Mouse (Mus musculus): Measurements from ENCODE around the gene Rcor2.

Rcor2 gene

GRCm38 (mm10) chr19:7267091-7267741 is at the start of gene Rcor2:
Gene Rcor2 (plus strand): TSS chr19:7267325.
- peak; percentile 84 to 90 for DNase-seq (ENCODE audit: inconsistent age in 2 of 2, low spot score in 1 of 2)

DNA sequence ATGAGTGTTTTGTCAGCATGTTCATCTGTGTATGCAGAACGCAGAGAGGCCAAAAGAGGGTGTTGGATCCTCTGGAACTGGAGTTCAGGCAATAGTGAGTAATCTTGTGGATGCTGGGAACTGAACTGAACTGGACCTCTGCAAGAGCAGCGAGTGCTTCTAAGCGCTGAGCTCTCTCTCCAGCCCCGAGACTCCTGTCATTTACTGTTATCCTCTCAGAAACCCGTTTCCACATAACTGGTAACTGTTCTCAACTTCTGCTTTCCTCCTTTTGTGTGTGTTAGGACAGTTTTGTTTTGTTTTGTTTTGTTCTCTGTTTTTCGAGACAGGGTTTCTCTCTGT is 49.2 kb upstream of the Rcor2 start:
- DNase-seq (ENCODE audit: inconsistent age in 2 of 2, low spot score in 1 of 2) = no peak

- DNase-seq (ENCODE audit: inconsistent age in 2 of 2, low spot score in 1 of 2) = no peak
Measured at GRCm38 (mm10) chr19:7218753-7219152, 48.4 kb upstream of the Rcor2 start.

DNA sequence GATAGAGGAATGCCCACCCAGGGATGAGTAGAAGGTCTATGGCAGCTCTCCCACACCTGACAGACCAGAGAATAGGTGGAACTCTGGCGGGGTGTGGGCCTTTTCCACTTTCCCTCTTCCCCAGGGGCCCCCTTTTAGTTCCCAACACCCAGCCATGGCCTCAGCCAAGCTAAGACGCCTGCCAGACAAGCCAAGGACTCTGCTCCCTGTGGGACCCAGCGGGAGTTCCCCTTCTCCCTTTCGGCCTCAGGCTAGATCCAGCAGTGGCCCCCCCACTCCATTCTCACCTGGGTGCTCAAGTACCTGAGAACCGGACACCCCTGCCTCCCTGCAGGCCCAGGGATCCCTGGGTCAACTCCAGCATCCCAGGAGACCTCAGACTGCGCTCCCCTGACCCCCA is 44.9 kb upstream of the Rcor2 start:
- DNase-seq (ENCODE audit: inconsistent age in 2 of 2, low spot score in 1 of 2) = peak in 1 of 2 experiments; percentile 45

- DNase-seq (ENCODE audit: inconsistent age in 2 of 2, low spot score in 1 of 2) = no peak
Measured at GRCm38 (mm10) chr19:7223488-7223887, 43.6 kb upstream of the Rcor2 start.

GRCm38 (mm10) chr19:7224253-7224652 is 42.9 kb upstream of the Rcor2 start:
- no peak for DNase-seq (ENCODE audit: inconsistent age in 2 of 2, low spot score in 1 of 2)

GRCm38 (mm10) chr19:7225096-7225690 is 41.9 kb upstream of the Rcor2 start:
- peak in 1 of 2 experiments; percentile 37 for DNase-seq (ENCODE audit: inconsistent age in 2 of 2, low spot score in 1 of 2)

- peak in 1 of 2 experiments; percentile 41 for DNase-seq (ENCODE audit: inconsistent age in 2 of 2, low spot score in 1 of 2)
Measured at GRCm38 (mm10) chr19:7226511-7226914, 40.6 kb upstream of the Rcor2 start.

GRCm38 (mm10) chr19:7234537-7235221 is 32.4 kb upstream of the Rcor2 start:
- DNase-seq (ENCODE audit: inconsistent age in 2 of 2, low spot score in 1 of 2) = peak; percentile 83 to 93

DNA sequence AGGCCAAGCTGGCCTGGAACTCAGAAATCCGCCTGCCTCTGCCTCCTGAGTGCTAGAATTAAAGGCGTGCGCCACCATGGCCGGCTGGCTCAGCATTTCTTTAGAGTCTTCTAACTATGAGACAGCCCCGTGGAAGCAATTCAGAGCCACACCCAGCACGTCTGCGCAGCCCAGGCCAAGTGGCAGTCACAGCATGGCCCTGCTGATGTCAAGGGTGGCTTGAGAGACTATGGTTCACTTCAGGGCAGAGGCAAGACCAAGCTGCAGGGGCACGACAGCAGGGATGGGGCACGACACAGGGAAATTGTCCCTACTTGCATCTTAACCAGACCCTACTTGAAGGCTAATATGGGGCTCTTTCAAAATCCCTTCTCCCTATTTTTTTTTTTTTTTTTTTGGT is 31.7 kb upstream of the Rcor2 start:
- no peak for DNase-seq (ENCODE audit: inconsistent age in 2 of 2, low spot score in 1 of 2)

DNA sequence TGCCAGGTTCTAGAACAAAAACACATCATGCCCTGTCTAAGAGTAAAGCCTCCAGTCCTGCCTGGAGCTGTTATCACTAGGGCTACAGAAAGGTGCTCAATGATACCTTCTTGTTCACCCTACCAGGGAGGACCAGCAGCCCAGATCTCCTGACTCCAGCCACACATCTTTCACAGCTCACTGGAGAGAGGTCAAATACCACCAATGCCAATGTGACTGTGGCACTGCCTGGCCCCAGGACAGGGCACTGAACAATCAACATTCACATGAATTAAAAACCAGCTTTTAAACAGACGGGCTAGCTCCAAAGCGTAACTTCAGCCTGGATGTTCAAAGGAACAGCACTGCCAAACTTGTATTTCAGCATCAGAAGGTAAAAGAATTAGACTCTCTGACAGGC is 31.1 kb upstream of the Rcor2 start:
- DNase-seq (ENCODE audit: inconsistent age in 2 of 2, low spot score in 1 of 2) = no peak

- DNase-seq (ENCODE audit: inconsistent age in 2 of 2, low spot score in 1 of 2) = no peak
Measured at GRCm38 (mm10) chr19:7236742-7237141, 30.4 kb upstream of the Rcor2 start.

GRCm38 (mm10) chr19:7239574-7239973 is 27.6 kb upstream of the Rcor2 start:
- DNase-seq (ENCODE audit: inconsistent age in 2 of 2, low spot score in 1 of 2) = peak in 1 of 2 experiments; percentile 27

- peak in 1 of 2 experiments; percentile 69 for DNase-seq (ENCODE audit: inconsistent age in 2 of 2, low spot score in 1 of 2)
Measured at GRCm38 (mm10) chr19:7240291-7240690, 26.8 kb upstream of the Rcor2 start.

- peak; percentile 95 to 96 for DNase-seq (ENCODE audit: inconsistent age in 2 of 2, low spot score in 1 of 2)
Measured at GRCm38 (mm10) chr19:7240782-7241690, 26.1 kb upstream of the Rcor2 start, which contains the start of gene Naa40. Gene Naa40 (minus strand): TSS chr19:7241183.

DNA sequence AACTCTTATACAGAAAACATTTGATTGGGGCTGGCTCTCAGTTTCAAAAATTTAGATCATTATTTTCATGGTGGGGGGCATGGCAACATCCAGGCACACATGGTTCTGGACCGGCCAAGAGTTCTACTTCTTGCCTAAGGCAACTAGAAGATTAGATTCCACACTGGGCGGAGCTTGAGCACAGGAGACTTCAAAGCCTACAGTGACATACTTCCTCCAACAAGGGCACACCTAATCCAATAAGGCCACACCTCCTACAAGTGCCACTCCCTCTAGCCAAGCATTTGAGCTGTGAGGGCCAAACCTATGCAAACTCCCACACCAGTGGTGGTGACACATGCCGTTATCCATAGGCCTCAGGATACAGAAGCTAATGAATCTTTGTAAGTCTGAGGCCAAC is 21.1 kb upstream of the Rcor2 start:
- DNase-seq (ENCODE audit: inconsistent age in 2 of 2, low spot score in 1 of 2) = no peak

DNA sequence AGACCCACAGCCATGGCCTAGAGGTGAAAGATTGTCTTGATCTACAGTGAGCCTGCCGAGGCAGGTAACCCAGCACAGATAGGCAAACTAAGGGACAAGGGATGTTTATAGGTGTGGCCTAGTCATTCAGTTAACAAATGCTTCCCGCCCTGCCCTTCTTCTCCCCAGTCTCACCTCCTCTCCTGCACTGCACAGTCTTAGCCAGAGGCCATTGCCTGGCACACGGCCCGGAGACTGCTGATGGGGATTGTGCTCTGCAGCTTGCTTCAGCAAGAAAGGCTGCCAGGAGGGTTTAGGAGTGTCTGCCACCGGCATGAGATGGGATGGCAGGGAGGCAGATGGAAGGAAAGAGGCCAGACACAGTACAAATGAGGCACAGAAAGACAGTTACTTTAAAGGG is 9.2 kb upstream of the Rcor2 start:
- DNase-seq (ENCODE audit: inconsistent age in 2 of 2, low spot score in 1 of 2) = no peak

DNA sequence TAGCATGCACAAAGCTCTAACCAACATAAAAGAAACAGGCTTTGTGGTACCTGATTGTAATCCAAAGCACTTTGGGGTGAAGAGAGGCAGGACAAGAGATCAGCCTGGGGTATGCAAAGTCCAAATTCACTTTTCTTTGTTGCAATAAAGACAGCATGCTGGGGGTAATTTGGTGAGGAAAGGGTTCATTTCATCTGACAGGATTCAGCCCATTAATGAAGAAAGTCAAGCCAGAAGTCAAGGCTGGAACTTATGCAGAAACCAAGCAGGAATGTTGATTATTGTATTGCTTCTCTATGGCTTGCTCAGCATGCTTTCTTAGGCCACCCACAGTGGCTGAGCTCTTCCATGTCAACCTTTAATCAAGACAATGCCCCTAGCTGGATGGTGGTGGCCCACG is 5.6 kb upstream of the Rcor2 start:
- no peak for DNase-seq (ENCODE audit: inconsistent age in 2 of 2, low spot score in 1 of 2)

DNA sequence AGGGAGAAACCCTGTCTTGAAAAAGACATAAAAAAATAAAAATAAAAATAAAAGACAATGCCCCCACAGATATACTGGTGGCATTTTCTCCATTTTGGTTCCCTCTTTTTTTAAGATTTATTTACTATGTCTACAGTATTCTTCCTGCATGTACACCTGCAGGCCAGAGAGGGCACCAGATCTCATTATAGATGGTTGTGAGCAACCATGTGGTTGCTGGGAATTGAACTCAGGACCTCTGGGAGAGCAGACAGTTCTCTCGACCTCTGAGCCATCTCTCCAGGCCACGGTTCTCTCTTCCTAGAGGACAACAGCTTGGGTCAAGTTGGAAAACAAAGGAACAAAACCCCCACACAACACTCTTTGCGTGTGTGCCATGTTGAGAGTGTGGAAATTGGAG is 5.2 kb upstream of the Rcor2 start:
- no peak for DNase-seq (ENCODE audit: inconsistent age in 2 of 2, low spot score in 1 of 2)

- DNase-seq (ENCODE audit: inconsistent age in 2 of 2, low spot score in 1 of 2) = no peak
Measured at GRCm38 (mm10) chr19:7262592-7262991, 4.5 kb upstream of the Rcor2 start.

DNA sequence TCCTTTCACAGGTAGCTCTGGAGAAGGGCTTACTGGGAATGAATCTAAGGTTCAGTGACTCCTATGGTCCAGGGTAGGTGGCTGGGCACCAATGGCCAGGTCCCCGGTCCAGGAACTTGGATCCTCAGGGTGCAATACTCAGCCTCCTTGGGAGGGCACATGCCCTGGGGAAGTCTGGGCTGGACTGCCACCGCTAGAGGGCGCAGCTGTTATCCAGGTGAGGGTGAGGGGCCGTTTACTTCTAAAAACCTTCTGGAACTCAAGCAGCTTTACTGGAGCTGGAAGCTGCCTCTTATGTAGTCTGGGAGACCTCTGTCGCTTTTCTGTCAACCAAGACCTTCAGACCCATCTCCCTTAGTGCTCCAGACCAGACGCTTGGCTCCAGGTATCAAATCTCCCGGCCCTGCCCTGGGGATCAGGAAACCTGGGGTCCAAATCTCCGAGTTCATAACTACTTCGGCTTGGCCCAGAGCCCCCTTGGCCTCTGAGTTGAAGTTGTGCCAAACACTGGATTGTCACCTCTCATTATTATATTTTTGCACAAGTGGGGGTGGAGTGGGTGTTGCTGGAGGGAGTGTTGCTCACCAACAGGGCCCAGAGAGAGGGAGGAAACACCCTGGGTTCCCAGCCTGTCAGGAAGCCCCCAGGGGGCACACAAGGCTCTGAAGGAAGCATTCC is 2.9 kb upstream of the Rcor2 start:
- DNase-seq (ENCODE audit: inconsistent age in 2 of 2, low spot score in 1 of 2) = peak; percentile 76 to 93

Data from adrenal gland, adult (tissue).